Mouse (Mus musculus) granulocyte monocyte progenitor cell, adult 5-6 weeks (primary cell): ENCODE results near the gene Gm28036. TPM values are rescaled to one million over a fixed set of nuclear protein-coding genes. Genes with fewer than 3 reads are reported as not detected.

Experiments used
- ATAC-seq: replicated peaks from 2 replicates; pipeline ENCODE4 v1.8.0; 2016; ENCODE audit warnings: mild to moderate bottlenecking, moderate TSS enrichment, inconsistent platforms; ENCODE audit not compliant: poor library complexity, severe bottlenecking
- total RNA-seq, 2 experiments: library from RNA; stranded (forward) in 1 of 2; stranded (reverse) in 1 of 2; fragments of 200-712, 200-1000 nt in 1 of 2; fragments of >200 nt in 1 of 2; fragmentation: Nextera tagmentation in 1 of 2; gene quantifications; 2 replicates each; pipeline ENCODE4 v1.2.3; 2014 to 2017

Gene Gm28036
- total RNA-seq, 2 experiments from 2014 or later, result 29.4 to 32.3 TPM

- no peak for ATAC-seq
Observed at GRCm38 (mm10) chr2:156087391-156088110, 39.3 kb downstream of the Gm28036 start.

GRCm38 (mm10) chr2:156084541-156084940, 42.4 kb downstream of the Gm28036 start:
- ATAC-seq, result no peak

GRCm38 (mm10) chr2:156080391-156080790, 46.5 kb downstream of the Gm28036 start:
- no peak for ATAC-seq

GRCm38 (mm10) chr2:156079674-156080073, 47.2 kb downstream of the Gm28036 start:
- 0 out of 2 replicates have a peak, but pooled peaks have one; percentile 17 for ATAC-seq

GRCm38 (mm10) chr2:156079183-156079560, 47.7 kb downstream of the Gm28036 start:
- ATAC-seq, result no peak

GRCm38 (mm10) chr2:156078421-156079182, 48.3 kb downstream of the Gm28036 start:
- ATAC-seq, result no peak

GRCm38 (mm10) chr2:156077461-156077860, 49.4 kb downstream of the Gm28036 start:
- no peak for ATAC-seq

- no peak for ATAC-seq
Observed at GRCm38 (mm10) chr2:156073725-156074124, 53.2 kb downstream of the Gm28036 start.

- ATAC-seq, result no peak
Observed at GRCm38 (mm10) chr2:156071236-156071635, 55.7 kb downstream of the Gm28036 start.

- ATAC-seq, result no peak
Observed at GRCm38 (mm10) chr2:156067916-156068315, 59.0 kb downstream of the Gm28036 start.

GRCm38 (mm10) chr2:156066126-156066525, 60.8 kb downstream of the Gm28036 start:
- no peak for ATAC-seq

- ATAC-seq, result peak; percentile 80
Observed at GRCm38 (mm10) chr2:156065099-156066041, 61.5 kb downstream of the Gm28036 start, which contains the start of gene Spag4. Spag4 (plus strand) TSS chr2:156065175.

GRCm38 (mm10) chr2:156052816-156053215, 74.1 kb downstream of the Gm28036 start, which contains the start of gene Fer1l4:
Fer1l4 (minus strand) TSS chr2:156052947.
- ATAC-seq, result no peak

- peak; percentile 37 for ATAC-seq
Observed at GRCm38 (mm10) chr2:156047929-156048328, 79.0 kb downstream of the Gm28036 start.

GRCm38 (mm10) chr2:156042903-156043302, 84.0 kb downstream of the Gm28036 start:
- no peak for ATAC-seq

GRCm38 (mm10) chr2:156039390-156039789, 87.5 kb downstream of the Gm28036 start:
- ATAC-seq, result no peak

- no peak for ATAC-seq
Observed at GRCm38 (mm10) chr2:156025482-156025881, 101.4 kb downstream of the Gm28036 start.
